Mouse (Mus musculus) limb, embryonic 10.5 days (tissue): ENCODE measurements around the gene Lrp10. TPM values are rescaled to one million over a fixed set of nuclear protein-coding genes. Genes with fewer than 3 reads are reported as not detected.

Source experiments
- DNase-seq: peaks from one replicate; pipeline ENCODE4 v3.0.0-alpha.2; 2017; ENCODE audit warnings: low spot score
- H3K27ac ChIP-seq: fragments of 300-500 bp; sonication (generic); 2 replicates; pipeline ENCODE4 v1.5.1; 2016; ENCODE audit warnings: mild to moderate bottlenecking
- H3K27me3 ChIP-seq: fragments of 300-500 bp; sonication (generic); 2 replicates; pipeline ENCODE4 v1.6.1; 2016; ENCODE audit warnings: low read depth, mild to moderate bottlenecking; ENCODE audit not compliant: poor library complexity, severe bottlenecking
- H3K36me3 ChIP-seq: fragments of 300-500 bp; sonication (generic); 2 replicates; pipeline ENCODE4 v1.6.1; 2016; ENCODE audit warnings: mild to moderate bottlenecking, moderate library complexity
- H3K4me1 ChIP-seq: fragments of 300-500 bp; sonication (generic); 2 replicates; pipeline ENCODE4 v1.6.1; 2016
- H3K4me3 ChIP-seq: fragments of 300-500 bp; sonication (generic); 2 replicates; pipeline ENCODE4 v1.5.1; 2016; ENCODE audit warnings: mild to moderate bottlenecking, moderate library complexity
- H3K9me3 ChIP-seq: fragments of 300-500 bp; sonication (generic); replicated peaks from 2 replicates; pipeline ENCODE4 v1.6.1; 2016; ENCODE audit warnings: mild to moderate bottlenecking
- WGBS: fragments of 180-500 bp; shearing (Covaris S2); methylation state at CpG from one replicate; pipeline ENCODE4 v1.1.7; 2016; 5-methylcytosine and 5-hydroxymethylcytosine counted together
- polyA plus RNA-seq: library from polyadenylated mRNA; unstranded; fragments of >200 nt; fragmentation: Nextera tagmentation; extraction: Ambion mirVana; gene quantifications from 2 replicates; pipeline ENCODE4 v1.2.1, GENCODE M21; 2016

The Lrp10 gene
- polyA plus RNA-seq, 1 experiment from 2014 or later = 23.9 TPM

DNA sequence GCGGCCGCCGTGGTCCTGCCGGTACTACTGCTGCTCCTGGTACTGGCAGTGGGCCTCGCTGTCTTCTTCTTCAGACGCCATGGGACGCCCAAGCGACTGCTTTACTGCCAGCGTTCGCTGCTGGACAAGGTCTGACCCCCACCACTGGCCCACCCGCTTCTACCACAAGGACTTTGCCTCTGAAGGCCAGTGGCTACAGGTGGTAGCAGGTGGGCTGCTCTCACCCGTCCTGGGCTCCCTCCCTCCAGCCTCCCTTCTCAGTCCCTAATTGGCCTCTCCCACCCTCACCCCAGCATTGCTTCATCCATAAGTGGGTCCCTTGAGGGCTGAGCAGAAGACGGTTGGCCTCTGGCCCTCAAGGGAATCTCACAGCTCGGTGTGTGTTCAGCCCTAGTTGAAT, 23.4 kb upstream of the Lrp10 start:
- DNase-seq = no peak
- Histone ChIP-seq H3K27me3 (no peaks in the 10 kb centered on the region), H3K27ac (no peak overlapping the region), H3K4me1 (peaks cover 30% of the 10 kb centered on the region), H3K9me3 (no peaks in the 10 kb centered on the region), H3K36me3 (peaks cover 64% of the 10 kb centered on the region), H3K4me3 (no peak overlapping the region)
- WGBS = 94% methylated on average over 14 of the region's 14 CpGs

DNA sequence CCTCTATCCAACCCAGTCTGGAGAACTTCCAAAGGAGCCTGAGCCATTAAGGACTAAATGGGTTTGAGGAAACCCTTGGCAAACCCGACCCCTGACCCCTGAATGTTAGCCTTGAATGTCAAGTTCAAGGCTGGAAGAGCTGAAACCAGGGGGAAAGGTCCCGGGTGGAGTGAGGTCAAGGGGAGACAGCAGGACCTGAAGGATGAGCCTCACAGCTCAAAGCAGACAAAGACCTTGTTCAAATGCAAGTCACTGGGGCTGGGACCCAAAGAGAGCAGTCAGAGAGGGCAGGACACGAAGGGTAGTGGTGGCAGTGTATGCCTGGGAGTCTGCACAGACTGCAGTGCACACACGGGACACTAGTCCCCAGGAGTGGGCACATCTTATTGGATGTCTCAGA, 22.6 kb upstream of the Lrp10 start:
- H3K36me3 ChIP-seq = peaks cover 55% of the 10 kb centered on the region
- no peaks in the 10 kb centered on the region for H3K9me3 ChIP-seq

DNA sequence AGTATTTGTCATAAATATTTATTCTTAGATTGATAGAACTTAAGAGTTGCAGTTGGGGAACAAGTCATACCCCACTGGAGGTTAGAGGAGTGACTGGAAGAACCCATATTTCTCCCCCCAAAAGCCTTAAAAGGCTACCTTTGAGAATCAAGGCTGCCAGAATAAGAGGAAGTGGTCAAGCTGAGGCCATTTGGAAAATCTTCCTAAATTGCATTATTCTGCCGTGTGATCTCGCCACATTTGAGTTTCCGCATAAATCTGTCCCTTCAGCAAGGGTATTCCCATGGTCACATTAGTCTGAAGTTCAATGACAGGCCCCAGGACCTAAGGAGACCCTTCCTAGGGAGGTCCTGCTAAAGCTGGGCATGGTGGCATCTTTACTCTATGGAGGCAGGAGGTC, 21.4 kb upstream of the Lrp10 start:
- no peak for DNase-seq
- H3K4me3 ChIP-seq = no peak overlapping the region
- peak overlapping the region; percentile 82 for H3K27ac ChIP-seq
- peaks cover 30% of the 10 kb centered on the region for H3K4me1 ChIP-seq
- H3K27me3 ChIP-seq = no peaks in the 10 kb centered on the region
- H3K36me3 ChIP-seq = peaks cover 43% of the 10 kb centered on the region
- H3K9me3 ChIP-seq = no peaks in the 10 kb centered on the region
- WGBS = 94% methylated on average over 3 of the region's 3 CpGs

More for the DNA sequence above, 22.6 kb upstream of the Lrp10 start:
- no peak for DNase-seq
- WGBS = 88% methylated on average over 4 of the region's 4 CpGs
- no peaks in the 10 kb centered on the region for H3K27me3 ChIP-seq
- H3K27ac ChIP-seq = no peak overlapping the region
- no peak overlapping the region for H3K4me3 ChIP-seq
- H3K4me1 ChIP-seq = peaks cover 30% of the 10 kb centered on the region

DNA sequence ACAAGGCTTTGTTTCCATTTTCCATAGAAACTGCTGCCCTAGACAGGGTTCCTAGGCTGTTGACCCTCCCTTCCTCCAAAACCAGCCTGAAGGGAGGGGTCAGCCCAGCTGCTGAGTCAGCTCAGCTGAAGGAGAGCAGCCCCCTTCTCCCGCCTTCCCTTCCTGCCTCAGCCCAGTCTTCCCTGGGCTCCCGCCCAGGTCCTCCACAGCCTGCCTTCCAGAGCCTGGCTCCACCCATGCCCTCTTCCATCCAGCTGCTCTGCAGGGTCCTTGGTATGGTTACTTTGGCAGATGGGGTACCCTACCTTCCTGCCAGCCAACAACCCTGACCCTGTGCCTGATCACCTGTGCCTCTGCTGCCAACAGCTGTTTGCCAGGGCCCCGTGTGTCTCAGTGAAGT, 20.7 kb upstream of the Lrp10 start:
- Histone ChIP-seq H3K27me3 (no peaks in the 10 kb centered on the region), H3K4me3 (peak overlapping the region; percentile 29), H3K4me1 (peaks cover 30% of the 10 kb centered on the region), H3K36me3 (peaks cover 37% of the 10 kb centered on the region), H3K27ac (peak overlapping the region; percentile 82), H3K9me3 (no peaks in the 10 kb centered on the region)
- DNase-seq = peak; percentile 67
- 11% methylated on average over 3 of the region's 3 CpGs for WGBS

DNA sequence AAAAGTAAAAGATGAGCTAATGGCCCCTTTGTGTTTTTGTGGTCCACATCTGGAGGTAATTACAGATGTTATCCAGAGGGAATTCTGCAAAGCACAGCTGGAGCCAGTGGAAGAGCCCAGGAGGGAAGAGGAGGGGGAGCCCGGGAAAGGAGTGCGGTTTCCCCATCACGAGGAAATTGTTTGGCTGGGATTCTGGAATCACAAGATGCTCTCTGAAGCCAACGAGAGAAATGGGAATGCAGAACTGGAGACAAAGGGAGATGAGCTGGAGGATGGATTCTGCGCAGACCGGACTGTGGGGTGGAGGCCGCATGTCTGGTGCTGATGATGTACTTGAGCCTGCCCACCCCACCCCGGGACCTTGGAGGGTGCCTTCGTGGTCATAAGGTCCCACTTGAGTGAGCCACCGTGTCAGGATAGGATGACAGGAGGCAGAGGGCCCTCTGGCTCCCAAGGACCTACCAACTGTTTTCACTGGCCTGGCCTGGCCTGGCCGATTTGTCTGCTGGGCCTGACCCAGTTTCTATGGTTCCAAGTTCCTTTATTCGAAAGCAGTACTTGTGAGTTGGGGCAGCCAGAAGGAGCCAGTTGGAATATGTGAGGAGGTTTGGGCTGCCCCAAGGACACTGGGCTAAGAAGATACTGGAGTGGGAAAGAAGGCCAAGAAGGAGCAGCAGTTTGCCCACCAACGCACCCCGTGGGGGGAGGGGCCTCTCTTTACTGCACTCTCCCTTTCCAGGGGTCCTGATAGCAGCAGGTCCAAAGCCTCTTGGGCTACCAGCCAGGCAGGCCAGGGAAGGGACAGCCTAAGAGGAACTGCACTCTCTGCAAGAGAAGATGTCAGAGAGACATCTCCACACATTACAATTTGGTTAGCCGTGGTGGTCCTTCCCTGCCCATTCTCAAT, 20.0 kb upstream of the Lrp10 start:
- WGBS = 55% methylated on average over 15 of the region's 15 CpGs
- Histone ChIP-seq H3K27ac (peak overlapping the region; percentile 82), H3K27me3 (no peaks in the 10 kb centered on the region), H3K36me3 (peaks cover 29% of the 10 kb centered on the region), H3K4me1 (peaks cover 32% of the 10 kb centered on the region), H3K4me3 (no peak overlapping the region), H3K9me3 (no peaks in the 10 kb centered on the region)
- DNase-seq = no peak

DNA sequence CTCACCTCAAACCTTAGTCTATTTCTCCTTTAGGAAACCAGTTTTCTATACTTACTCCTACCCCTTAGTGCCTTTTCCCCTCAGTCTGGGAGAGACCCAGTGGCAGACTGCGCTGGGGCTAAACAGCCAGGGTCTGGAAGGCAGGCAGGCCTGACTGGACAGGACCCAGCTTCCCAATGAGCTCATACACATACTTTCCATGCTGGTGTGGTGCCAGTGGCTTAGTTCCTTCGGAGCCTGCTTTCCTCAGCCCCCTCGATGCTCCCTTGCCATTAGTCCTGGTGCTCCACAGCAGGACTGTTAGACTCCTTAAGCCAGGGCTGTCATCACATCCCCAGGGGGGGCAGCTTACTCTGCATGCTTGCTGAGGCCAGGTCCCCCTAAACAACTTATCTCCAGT, 18.5 kb upstream of the Lrp10 start:
- Histone ChIP-seq H3K27me3 (no peaks in the 10 kb centered on the region), H3K4me3 (no peak overlapping the region), H3K4me1 (peaks cover 34% of the 10 kb centered on the region), H3K36me3 (peaks cover 14% of the 10 kb centered on the region), H3K9me3 (no peaks in the 10 kb centered on the region), H3K27ac (0 out of 2 replicates have a peak overlapping the region, but pooled peaks have one; percentile 47)
- 73% methylated on average over 3 of the region's 3 CpGs for WGBS
- DNase-seq = no peak

DNA sequence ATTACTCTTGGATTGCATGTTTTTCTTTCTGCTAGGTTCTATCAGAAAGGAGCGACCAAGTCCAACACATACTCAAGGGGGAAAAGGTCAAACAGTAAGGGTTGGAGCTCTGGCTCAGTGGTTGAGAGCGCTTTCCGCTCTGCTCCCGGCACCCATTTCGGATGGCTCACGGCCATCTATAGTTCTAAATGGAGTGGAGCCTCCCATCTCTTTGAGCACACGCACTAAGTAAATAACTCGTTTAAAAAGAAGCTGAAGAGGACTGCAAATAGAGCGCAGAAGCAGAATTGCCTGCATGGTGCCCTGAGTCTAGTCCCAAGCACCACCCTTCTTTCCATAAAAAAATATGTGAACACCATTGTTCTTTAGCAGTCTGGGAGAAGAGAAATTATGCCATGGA, 10.4 kb upstream of the Lrp10 start:
- Histone ChIP-seq H3K4me3 (no peak overlapping the region), H3K27ac (no peak overlapping the region), H3K36me3 (no peaks in the 10 kb centered on the region), H3K27me3 (0 out of 2 replicates have a peak, but pooled peaks cover 4% of the 10 kb centered on the region), H3K4me1 (peaks cover 6% of the 10 kb centered on the region), H3K9me3 (no peaks in the 10 kb centered on the region)
- DNase-seq = no peak
- 91% methylated on average over 9 of the region's 9 CpGs for WGBS

DNA sequence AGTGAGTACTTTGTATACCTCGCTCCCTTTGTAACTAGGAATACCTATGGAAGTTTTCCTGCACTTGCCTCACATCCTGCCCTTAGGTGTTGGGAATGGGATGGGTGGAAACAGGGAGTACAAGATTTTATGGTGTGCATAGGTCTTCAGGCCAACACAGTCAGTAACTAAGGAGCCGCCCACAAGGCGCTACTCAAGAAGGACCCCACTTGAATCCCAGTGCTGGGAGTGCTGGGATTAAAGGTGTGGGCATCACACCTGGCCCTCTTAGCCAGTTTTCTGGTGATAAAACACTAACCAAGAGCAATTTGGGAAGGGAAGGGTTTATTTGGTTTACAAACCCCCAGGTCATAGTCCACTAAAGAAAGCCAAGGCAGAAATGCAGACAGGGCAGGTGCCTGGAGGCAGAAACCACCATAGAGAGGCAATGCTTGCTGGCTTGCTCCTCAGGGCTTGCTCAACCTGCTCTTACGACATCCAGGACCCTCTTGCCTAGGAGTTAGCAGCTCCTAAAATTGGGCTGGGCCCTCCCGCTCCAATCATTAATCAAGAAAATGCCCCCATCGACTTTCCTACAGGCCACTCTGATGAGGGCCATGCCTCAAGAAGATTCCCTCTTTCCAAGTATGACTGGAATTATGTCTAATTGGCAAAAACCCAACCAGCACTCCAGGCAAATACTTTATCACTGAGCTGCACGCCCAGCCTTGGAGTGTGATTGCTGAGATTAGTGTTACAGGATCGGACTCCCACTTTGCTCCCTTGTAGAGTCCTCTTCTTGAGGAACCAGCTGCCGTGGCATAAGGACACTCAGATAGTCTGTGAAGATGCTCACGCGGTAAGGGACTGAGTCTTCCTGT, 9.0 kb upstream of the Lrp10 start:
- DNase-seq = no peak
- WGBS = 87% methylated on average over 11 of the region's 11 CpGs

DNA sequence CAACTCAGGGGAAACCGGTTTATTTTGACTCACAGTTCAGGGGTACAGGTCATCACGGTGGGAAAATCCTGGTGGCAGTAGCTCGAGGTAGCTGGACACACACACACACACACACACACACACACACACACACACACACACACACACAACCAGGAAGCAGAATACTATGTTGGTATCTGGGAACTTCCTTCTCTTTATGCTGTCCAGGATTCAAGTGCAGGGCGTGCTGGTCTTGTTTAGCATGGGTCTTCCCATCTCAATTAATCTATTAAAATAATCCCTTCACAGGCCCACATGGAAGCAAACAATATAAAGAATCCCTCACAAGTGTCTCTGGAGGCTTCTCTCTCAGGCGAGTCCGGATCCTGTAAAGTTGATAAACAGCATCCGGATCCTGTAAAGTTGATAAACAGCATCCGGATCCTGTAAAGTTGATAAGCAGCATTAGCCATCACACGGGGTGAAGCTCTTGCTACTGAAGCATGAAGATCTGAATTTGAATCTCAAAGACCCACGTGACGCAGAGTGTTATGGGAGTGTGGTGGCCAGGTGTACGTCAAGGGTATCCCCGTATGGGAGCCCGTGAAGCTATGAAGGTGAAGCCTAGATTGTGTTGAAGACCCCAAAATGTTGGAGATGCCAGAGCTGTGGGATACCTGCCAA, 5.9 kb upstream of the Lrp10 start:
- Histone ChIP-seq H3K36me3 (no peaks in the 10 kb centered on the region), H3K27me3 (no peaks in the 10 kb centered on the region), H3K4me1 (no peaks in the 10 kb centered on the region), H3K9me3 (no peaks in the 10 kb centered on the region), H3K27ac (no peak overlapping the region), H3K4me3 (no peak overlapping the region)
- DNase-seq = no peak
- 90% methylated on average over 14 of the region's 14 CpGs for WGBS

More for the DNA sequence above, 9.0 kb upstream of the Lrp10 start:
- H3K36me3 ChIP-seq = no peaks in the 10 kb centered on the region
- no peak overlapping the region for H3K4me3 ChIP-seq
- H3K9me3 ChIP-seq = no peaks in the 10 kb centered on the region
- H3K4me1 ChIP-seq = no peaks in the 10 kb centered on the region
- no peak overlapping the region for H3K27ac ChIP-seq
- H3K27me3 ChIP-seq = 0 out of 2 replicates have a peak, but pooled peaks cover 4% of the 10 kb centered on the region

DNA sequence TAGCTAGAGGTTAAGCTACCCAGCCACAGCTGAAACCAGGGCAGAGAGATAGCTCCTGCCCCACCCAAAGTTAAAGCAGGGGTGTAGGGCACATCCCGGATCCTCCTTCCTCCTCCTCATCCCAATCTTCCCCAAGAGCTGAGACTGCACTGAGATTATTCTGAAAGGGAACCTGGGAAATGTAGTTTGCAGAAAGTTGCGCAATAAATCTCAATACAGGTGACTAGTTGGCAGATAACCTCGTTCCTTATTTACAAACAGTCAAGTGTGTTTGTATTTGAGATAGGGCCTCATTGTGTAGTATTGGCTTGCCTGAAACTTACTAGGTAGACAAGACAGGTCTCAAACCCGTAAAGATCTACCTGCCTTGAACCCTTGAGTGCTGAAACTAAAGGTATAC, 1.8 kb upstream of the Lrp10 start:
- H3K27me3 ChIP-seq = no peaks in the 10 kb centered on the region
- WGBS = 74% methylated on average over 4 of the region's 4 CpGs
- H3K27ac ChIP-seq = no peak overlapping the region
- H3K9me3 ChIP-seq = no peaks in the 10 kb centered on the region
- H3K36me3 ChIP-seq = no peaks in the 10 kb centered on the region
- H3K4me3 ChIP-seq = no peak overlapping the region
- no peak for DNase-seq
- peaks cover 12% of the 10 kb centered on the region for H3K4me1 ChIP-seq

DNA sequence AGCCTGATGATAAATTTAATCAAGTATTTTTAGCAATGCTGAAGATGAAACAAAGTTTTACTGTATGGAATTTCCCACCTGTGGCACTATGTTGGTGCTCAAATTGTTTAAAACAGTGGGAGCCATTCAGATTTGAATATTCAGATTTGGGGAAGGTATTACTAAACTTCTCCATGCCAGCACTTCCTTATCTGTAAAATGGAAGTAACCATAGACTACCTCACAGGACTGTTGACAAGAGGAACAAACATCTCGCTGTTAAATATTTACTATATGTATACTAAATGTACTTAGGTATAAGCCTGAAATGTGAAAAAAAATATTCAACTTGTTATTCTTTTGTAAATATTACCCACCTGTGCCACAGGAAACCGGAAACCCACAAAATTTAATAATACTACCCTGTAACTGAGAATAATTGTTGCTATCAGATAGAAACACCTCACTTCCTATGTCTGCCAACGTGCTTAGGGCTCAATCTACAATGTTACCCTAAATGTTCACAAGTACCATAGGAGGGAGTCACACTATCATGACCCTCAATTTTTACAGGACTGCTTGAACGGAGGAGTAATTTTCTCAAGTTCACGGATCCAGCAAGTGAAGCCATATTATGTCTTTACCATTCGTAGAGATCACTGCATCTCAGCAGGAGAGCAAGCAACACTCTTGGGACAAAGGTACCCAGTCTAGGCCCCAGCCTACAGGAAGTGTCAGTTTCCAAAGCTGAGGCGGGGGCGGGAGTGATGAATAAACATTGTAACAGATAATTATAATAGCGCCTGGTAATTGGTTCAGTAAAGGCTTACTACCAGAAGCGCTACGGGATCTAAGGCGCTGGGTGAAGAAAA, 604 bp upstream of the Lrp10 start:
- DNase-seq = no peak
- WGBS = 18% methylated on average over 12 of the region's 12 CpGs
- peaks cover 19% of the 10 kb centered on the region for H3K4me1 ChIP-seq
- peak overlapping the region; percentile 86; the same call in 1 of the 2 replicates for H3K27ac ChIP-seq
- H3K9me3 ChIP-seq = no peaks in the 10 kb centered on the region
- peak overlapping the region; percentile 86 for H3K4me3 ChIP-seq
- peaks cover 12% of the 10 kb centered on the region for H3K36me3 ChIP-seq
- H3K27me3 ChIP-seq = no peaks in the 10 kb centered on the region
